Mouse (Mus musculus) testis, adult 2 months (tissue): Measurements from ENCODE around the gene Sptlc2.

Source experiments
- CTCF ChIP-seq: fragments of 200-500 bp; IDR thresholded peaks from 2 replicates; pipeline ENCODE4 v1.5.1; 2012; ENCODE audit warnings: low read depth, mild to moderate bottlenecking, inconsistent platforms, low read length, moderate library complexity; ENCODE audit not compliant: control insufficient read depth, insufficient read depth, insufficient replicate concordance
- POLR2A ChIP-seq: fragments of 200-500 bp; IDR thresholded peaks from 2 replicates; pipeline ENCODE4 v1.6.1; 2012; ENCODE audit warnings: low read depth, mild to moderate bottlenecking, inconsistent platforms, low read length, moderate library complexity; ENCODE audit not compliant: control insufficient read depth

GRCm38 (mm10) chr12:87333794-87334193, 54.4 kb downstream of the Sptlc2 start:
- TF ChIP-seq CTCF: no peak
- no peak for TF ChIP-seq POLR2A
